Mouse (Mus musculus) cerebellum, adult 9-10 months (tissue): Measurements from ENCODE around the gene Pmch.

Source experiments
- DNase-seq: peaks from one replicate; pipeline ENCODE4 v3.0.0; 2022

Gene Pmch

GRCm38 (mm10) chr10:88090772-88091171, at the start of gene Pmch:
Gene Pmch (plus strand): TSS chr10:88091072.
- no peak for DNase-seq

GRCm38 (mm10) chr10:88044297-88044696, 46.6 kb upstream of the Pmch start:
- DNase-seq = no peak

- no peak for DNase-seq
Observed at GRCm38 (mm10) chr10:88046098-88046771, 44.6 kb upstream of the Pmch start.

GRCm38 (mm10) chr10:88054233-88054985, 36.5 kb upstream of the Pmch start:
- no peak for DNase-seq

- no peak for DNase-seq
Observed at GRCm38 (mm10) chr10:88056950-88057649, 33.8 kb upstream of the Pmch start.

- no peak for DNase-seq
Observed at GRCm38 (mm10) chr10:88063436-88063835, 27.4 kb upstream of the Pmch start.

- DNase-seq = no peak
Observed at GRCm38 (mm10) chr10:88064872-88065271, 26.0 kb upstream of the Pmch start.

- no peak for DNase-seq
Observed at GRCm38 (mm10) chr10:88067377-88067776, 23.5 kb upstream of the Pmch start.

GRCm38 (mm10) chr10:88106169-88106568, 15.3 kb downstream of the Pmch start:
- no peak for DNase-seq

- no peak for DNase-seq
Observed at GRCm38 (mm10) chr10:88113290-88113689, 22.4 kb downstream of the Pmch start.

- DNase-seq = no peak
Observed at GRCm38 (mm10) chr10:88119721-88120120, 28.8 kb downstream of the Pmch start.

GRCm38 (mm10) chr10:88135630-88136029, 44.8 kb downstream of the Pmch start:
- no peak for DNase-seq
